Mouse (Mus musculus) left cerebral cortex, adult 2 months (tissue): ENCODE measurements at regions not wholly inside any gene's neighbourhood (a gene's known extent, or its start where the extent isn't known, plus 50 kb on each side); places are given as distances from the start of the nearest gene placed in this dataset.
"Not testable (repeated sequence)": the region's sequence is repeated elsewhere in the genome, so short reads cannot be mapped to it uniquely, and the experiment has no call there.

Experiments used
- DNase-seq, 2 experiments: peaks; one replicate each; pipeline ENCODE4 v3.0.0; 2021 to 2022; ENCODE audit warnings: low spot score in 2 of 2, mixed read lengths in 1 of 2; ENCODE audit errors: extremely low spot score in 1 of 2
- H3K27ac ChIP-seq: fragments of 200-600 bp; 2 replicates; pipeline ENCODE4 v1.8.1; 2022
- H3K4me3 ChIP-seq: fragments of 200-600 bp; 2 replicates; pipeline ENCODE4 v1.8.1; 2022
- CTCF ChIP-seq: fragments of 200-600 bp; IDR thresholded peaks from 2 replicates; pipeline ENCODE4 v1.8.1; 2022; ENCODE audit warnings: antibody characterized with exemption, mild to moderate bottlenecking, moderate library complexity
- intact Hi-C: fragments of 180-260 bp; cut with DNase I; formaldehyde crosslinking; loops from one replicate; pipeline ENCODE4 v1.15.1; 2025

DNA sequence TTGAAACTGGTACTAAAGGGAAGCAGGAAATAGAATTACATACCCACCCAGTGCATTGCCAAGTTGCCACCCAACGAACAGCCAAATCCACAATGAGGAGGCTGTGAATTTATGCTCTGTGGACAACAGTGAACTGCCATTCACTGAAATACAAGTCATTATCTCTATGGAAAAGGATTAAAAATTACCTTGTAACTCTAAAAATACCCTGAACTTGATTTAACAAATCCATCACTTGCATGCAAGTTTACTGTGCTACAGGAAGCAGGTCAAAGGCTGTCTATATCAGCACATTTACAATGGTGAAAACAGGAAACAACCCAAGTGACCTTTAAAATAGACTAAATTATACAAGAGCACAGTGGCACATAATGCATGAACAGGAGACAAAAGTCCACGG lies 202.2 kb upstream of the Sema6d start:
- DNase-seq = no peak
- intact Hi-C loops = no loop called here
- Histone ChIP-seq H3K4me3 (no peak overlapping the region), H3K27ac (no peak overlapping the region)
- TF ChIP-seq CTCF = no peak

DNA sequence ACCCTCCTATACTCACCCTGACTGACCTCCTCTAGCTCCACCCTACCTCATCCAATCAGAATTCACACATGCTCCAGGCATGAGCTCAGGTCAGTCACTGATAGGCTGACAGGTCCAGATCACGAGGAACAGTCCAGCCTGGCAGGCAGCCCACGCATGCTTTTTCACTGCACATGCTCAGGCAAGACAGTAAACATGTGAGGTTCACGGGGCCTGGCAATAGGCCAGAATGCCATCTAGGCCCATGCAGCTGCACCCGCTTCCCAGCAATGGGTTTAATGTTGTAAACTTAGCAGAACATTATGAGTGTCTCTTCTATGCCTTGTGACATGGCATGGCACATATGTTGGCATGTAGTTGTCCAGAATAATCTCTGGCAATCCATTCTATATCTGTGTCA lies 177.8 kb upstream of the Sema6d start:
- H3K27ac ChIP-seq, H3K4me3 ChIP-seq, intact Hi-C loops, DNase-seq: not testable (repeated sequence)

DNA sequence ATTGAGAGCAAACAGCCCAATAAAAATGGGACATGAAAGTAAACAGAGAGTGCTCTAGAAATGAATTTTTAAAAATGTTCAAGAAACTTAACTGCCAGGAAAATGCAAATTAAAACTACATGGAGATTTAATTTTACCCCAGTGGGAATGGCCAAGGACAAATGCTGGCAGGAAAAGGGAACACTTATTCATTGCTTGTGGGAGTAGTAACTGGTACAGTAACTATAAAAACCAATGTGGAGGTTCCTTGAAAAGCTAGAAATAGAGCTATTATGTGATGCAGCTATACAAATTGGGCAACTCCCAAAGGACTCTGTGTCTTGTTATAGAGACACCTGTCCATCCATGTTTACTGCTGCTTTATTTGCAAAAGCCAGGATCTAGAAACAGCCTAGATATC lies 175.7 kb upstream of the Sema6d start:
- DNase-seq = no peak
- Histone ChIP-seq H3K4me3 (no peak overlapping the region), H3K27ac (no peak overlapping the region)
- intact Hi-C loops = loop anchor here (1.0 kb wide), 1 partner anchor 14 kb away; no protein-coding TSS in a partner anchor
- TF ChIP-seq CTCF = no peak

DNA sequence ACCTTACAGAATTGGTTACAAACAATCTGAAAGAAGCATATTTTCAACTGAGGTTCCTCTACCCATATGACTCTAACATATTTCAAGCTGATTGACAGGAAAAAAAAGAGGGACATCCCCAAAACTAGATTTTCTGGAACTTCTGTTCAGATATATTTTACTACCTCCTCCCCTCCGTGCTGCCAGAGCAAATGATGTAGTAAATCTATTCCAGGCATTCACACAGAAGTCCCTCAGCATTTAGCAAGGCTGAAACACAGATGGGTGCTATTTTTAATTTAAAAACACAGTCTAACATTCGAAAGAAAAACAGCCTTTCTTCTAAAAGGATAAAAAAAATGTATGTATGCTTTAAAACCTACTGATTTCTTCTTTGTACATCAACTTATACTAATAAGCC lies 169.4 kb upstream of the Sema6d start:
- intact Hi-C loops = no loop called here
- Histone ChIP-seq H3K4me3 (no peak overlapping the region), H3K27ac (no peak overlapping the region)
- no peak for TF ChIP-seq CTCF
- DNase-seq = no peak

DNA sequence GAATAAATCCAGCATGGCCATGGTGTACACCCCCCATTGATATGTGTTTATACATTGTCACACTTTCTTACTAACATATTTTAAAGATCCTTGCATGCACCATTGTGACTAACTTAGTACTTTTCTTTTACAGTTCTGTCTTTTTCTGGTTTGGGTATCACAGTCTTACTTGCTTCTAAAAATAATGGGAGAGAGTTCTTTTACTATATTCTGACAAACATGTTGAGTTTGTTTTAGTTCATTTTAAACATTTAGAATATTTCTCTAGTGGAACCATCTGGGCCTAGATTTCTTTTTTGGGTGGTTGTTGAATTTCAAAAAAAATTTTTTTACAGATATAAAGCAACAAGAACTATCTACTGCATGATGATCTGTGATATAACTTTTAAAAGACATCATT lies 161.7 kb upstream of the Sema6d start:
- H3K27ac ChIP-seq = no peak overlapping the region
- TF ChIP-seq CTCF = no peak
- intact Hi-C loops = loop anchor here (1.0 kb wide), 1 partner anchor 14 kb away; no protein-coding TSS in a partner anchor
- no peak for DNase-seq
- no peak overlapping the region for H3K4me3 ChIP-seq

DNA sequence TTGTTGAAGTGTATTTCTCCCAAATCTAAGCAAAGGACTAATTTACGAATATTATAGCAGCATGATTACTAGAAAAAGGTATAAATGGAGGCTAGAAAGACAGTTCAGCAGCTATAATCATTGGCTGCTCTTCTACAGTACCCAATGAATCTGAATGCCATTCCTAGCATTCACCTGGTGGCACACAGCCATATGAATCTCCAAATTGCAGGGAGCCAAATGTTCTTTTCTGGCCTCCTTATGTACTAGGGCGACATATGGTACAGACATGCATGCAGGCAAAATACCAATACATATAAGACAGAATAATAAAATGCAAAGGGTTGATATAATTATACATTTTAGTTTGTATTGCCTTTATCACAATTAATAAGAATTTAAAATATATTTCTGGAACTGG lies 152.9 kb upstream of the Sema6d start:
- H3K4me3 ChIP-seq = no peak overlapping the region

DNA sequence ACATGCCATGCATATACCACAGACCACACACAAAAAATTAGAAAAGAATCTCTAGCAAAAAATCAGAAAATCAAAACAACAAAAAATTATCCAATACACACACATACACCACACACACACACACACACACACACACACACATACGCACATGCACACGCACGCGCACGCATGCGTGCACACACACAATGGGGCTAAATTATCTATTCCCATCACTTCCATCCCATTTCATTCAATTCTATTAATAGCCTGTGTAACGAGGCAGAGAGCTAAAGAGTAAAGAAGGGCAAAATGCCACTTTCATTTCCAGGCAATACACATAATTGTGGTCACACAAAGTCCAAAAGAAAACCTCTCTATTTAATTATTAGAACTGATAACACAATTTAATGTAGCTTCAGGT lies 126.2 kb upstream of the Sema6d start:
- TF ChIP-seq CTCF = no peak
- intact Hi-C loops = no loop called here
- DNase-seq = no peak

More for the DNA sequence above, 152.9 kb upstream of the Sema6d start:
- intact Hi-C loops = no loop called here
- no peak for DNase-seq
- no peak overlapping the region for H3K27ac ChIP-seq
- no peak for TF ChIP-seq CTCF

DNA sequence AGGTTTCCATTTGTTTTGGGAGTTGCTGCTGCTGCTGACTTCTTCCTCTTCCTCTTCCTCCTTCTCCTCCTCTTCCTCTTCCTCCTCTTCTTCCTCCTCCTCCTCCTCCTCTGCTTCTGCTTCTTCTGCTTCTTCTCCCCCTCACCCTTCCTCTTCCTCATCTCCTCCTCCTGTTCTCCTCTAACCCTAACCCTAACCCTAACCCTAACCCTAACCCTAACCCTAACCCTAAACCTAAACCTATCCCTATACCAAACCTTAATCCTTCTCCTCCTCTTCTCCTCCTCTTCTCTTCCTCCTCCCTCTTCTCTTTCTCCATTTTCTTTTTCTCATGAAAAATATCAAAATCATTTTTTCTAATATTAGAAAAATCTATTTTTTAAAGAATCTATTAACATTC lies 86.3 kb upstream of the Sema6d start:
- Histone ChIP-seq H3K27ac (no peak overlapping the region), H3K4me3 (no peak overlapping the region)
- intact Hi-C loops = no loop called here
- no peak for DNase-seq
- TF ChIP-seq CTCF = no peak

More for the DNA sequence above, 126.2 kb upstream of the Sema6d start:
- no peak overlapping the region for H3K4me3 ChIP-seq
- H3K27ac ChIP-seq = no peak overlapping the region

DNA sequence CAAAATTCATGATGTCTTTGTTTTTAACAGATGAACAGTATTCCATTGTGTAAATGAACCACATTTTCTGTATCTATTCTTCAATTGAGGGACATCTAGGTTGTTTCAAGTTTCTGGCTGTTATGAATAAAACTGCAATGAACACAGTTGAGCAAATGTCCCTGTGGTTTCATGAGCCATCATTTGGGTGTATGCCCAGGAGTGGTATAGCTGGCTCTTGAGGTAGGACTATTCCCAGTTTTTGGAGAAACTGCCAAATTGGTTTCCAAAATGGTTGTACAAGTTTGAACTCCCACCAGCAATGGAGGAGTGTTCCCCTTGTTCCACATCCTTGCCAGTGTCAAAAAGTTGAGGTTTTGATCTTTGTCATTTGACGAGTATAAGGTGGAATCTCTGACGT lies 74.2 kb upstream of the Sema6d start:
- intact Hi-C loops = no loop called here
- DNase-seq = no peak
- TF ChIP-seq CTCF = no peak
- no peak overlapping the region for H3K4me3 ChIP-seq
- H3K27ac ChIP-seq = no peak overlapping the region
